ENCODE assay signal across 8 mouse cellular contexts in genomic region chr2:32536086-32536633, GRCm38 (mm10). TPM values are rescaled to one million over a fixed set of nuclear protein-coding genes. Genes with fewer than 3 reads are reported as not detected.
DNase-seq lines count a peak whose midpoint lies in the region; ATAC-seq and TF ChIP-seq lines count a peak whose summit lies in the region.

No protein-coding gene starts in this region.

- H3K36me3 ChIP-seq in C2C12 (ENCODE audit: control insufficient read depth, insufficient read depth), result no peaks in the 10 kb centered on the region
- no peaks in the 10 kb centered on the region for H3K36me3 ChIP-seq in hindbrain, embryonic 13.5 days
- no peaks in the 10 kb centered on the region for H3K36me3 ChIP-seq in limb, embryonic 15.5 days
- H3K36me3 ChIP-seq in neural tube, embryonic 14.5 days (ENCODE audit: control insufficient read depth, insufficient read depth, low read length), result no peaks in the 10 kb centered on the region

- peak overlapping the region; percentile 81 for H3K4me2 ChIP-seq in hindbrain, embryonic 13.5 days
- H3K4me2 ChIP-seq in limb, embryonic 15.5 days, result peak overlapping the region; percentile 84
- H3K4me2 ChIP-seq in neural tube, embryonic 14.5 days (ENCODE audit: low read depth, low read length), result peak overlapping the region; percentile 82

- WGBS in hindbrain, embryonic 13.5 days, result 1% methylated on average over 14 of the region's 14 CpGs
- 2% methylated on average over 14 of the region's 14 CpGs for WGBS in limb, embryonic 15.5 days
- under 1% methylated on average over 14 of the region's 14 CpGs for WGBS in neural tube, embryonic 14.5 days

- DNase-seq in embryo, embryonic 10.5 days (ENCODE audit: low spot score), result peak; percentile 60
- DNase-seq in embryo, embryonic 10 days (ENCODE audit: low spot score), result no peak
- DNase-seq in embryo, embryonic 11 days, result peak; percentile 34

- no peaks in the 10 kb centered on the region for H3K27me3 ChIP-seq in C2C12 (ENCODE audit: control insufficient read depth, insufficient read depth, insufficient read length)
- no peaks in the 10 kb centered on the region for H3K27me3 ChIP-seq in hindbrain, embryonic 13.5 days
- no peaks in the 10 kb centered on the region for H3K27me3 ChIP-seq in limb, embryonic 15.5 days
- no peaks in the 10 kb centered on the region for H3K27me3 ChIP-seq in neural tube, embryonic 14.5 days (ENCODE audit: control insufficient read depth, insufficient read depth, low read length)

- ATAC-seq in hindbrain, embryonic 13.5 days (ENCODE audit: low FRiP score), result no peak
- ATAC-seq in limb, embryonic 15.5 days (ENCODE audit: insufficient number of reproducible peaks, low FRiP score, low TSS enrichment, low read depth), result no peak
- ATAC-seq in neural tube, embryonic 14.5 days (ENCODE audit: low read depth), result no peak
- no peak for ATAC-seq in activated CD4-positive, CD25-positive, alpha-beta regulatory T cell, adult 4 months

- peak overlapping the region; percentile 43 for H3ac ChIP-seq in C2C12 (ENCODE audit: control insufficient read depth, insufficient read length, low read depth)

- H3K79me3 ChIP-seq in C2C12 (ENCODE audit: low read depth), result no peaks in the 10 kb centered on the region

- H3K9me3 ChIP-seq in hindbrain, embryonic 13.5 days, result no peaks in the 10 kb centered on the region
- no peaks in the 10 kb centered on the region for H3K9me3 ChIP-seq in limb, embryonic 15.5 days
- H3K9me3 ChIP-seq in neural tube, embryonic 14.5 days (ENCODE audit: control insufficient read depth, low read length), result no peaks in the 10 kb centered on the region

- no peak for TF ChIP-seq CTCF in C2C12 (IDR thresholded peaks at IDR 0.05; ENCODE audit: control insufficient read depth, insufficient read depth, insufficient read length)

- H3K9ac ChIP-seq in hindbrain, embryonic 13.5 days, result peak overlapping the region; percentile 96
- H3K9ac ChIP-seq in limb, embryonic 15.5 days, result peak overlapping the region; percentile 96
- peak overlapping the region; percentile 94 for H3K9ac ChIP-seq in neural tube, embryonic 14.5 days (replicated peaks; ENCODE audit: low read depth, low read length)

- H3K4me1 ChIP-seq in hindbrain, embryonic 13.5 days (replicated peaks), result peaks cover 68% of the 10 kb centered on the region
- H3K4me1 ChIP-seq in limb, embryonic 15.5 days, result peaks cover 62% of the 10 kb centered on the region
- H3K4me1 ChIP-seq in neural tube, embryonic 14.5 days (ENCODE audit: control insufficient read depth, insufficient read depth, low read length), result peaks cover 40% of the 10 kb centered on the region

- H3K27ac ChIP-seq in hindbrain, embryonic 13.5 days, result peak overlapping the region; percentile 97
- peak overlapping the region; percentile 99 for H3K27ac ChIP-seq in limb, embryonic 15.5 days
- H3K27ac ChIP-seq in neural tube, embryonic 14.5 days (ENCODE audit: low read depth, low read length), result peak overlapping the region; percentile 91

- H3K79me2 ChIP-seq in C2C12 (ENCODE audit: control insufficient read depth, insufficient read depth), result no peaks in the 10 kb centered on the region

- peak overlapping the region; percentile 55 for H3K4me3 ChIP-seq in C2C12 (ENCODE audit: insufficient read depth, poor library complexity, severe bottlenecking)
- peak overlapping the region; percentile 94 for H3K4me3 ChIP-seq in hindbrain, embryonic 13.5 days
- H3K4me3 ChIP-seq in limb, embryonic 15.5 days, result peak overlapping the region; percentile 92
- H3K4me3 ChIP-seq in neural tube, embryonic 14.5 days (ENCODE audit: low read depth, low read length), result peak overlapping the region; percentile 86

TF ChIP-seq in C2C12, 6 proteins besides CTCF, POLR2A, EP300 and RAD21:
- TF ChIP-seq MYOG (IDR thresholded peaks at IDR 0.05; ENCODE audit: control insufficient read depth, extremely low read depth, insufficient read length) (no peak), MAX (IDR thresholded peaks at IDR 0.05) (no peak), FOSL1 (IDR thresholded peaks at IDR 0.05; ENCODE audit: insufficient read depth, low read length, poor library complexity, severe bottlenecking) (no peak), MYOD1 (IDR thresholded peaks at IDR 0.05; ENCODE audit: control insufficient read depth, insufficient read length, low read depth) (no peak), USF1 (IDR thresholded peaks at IDR 0.05; ENCODE audit: low read depth) (no peak), CEBPB (IDR thresholded peaks at IDR 0.05; ENCODE audit: low read depth) (no peak)

RNA-seq across cellular contexts. Expression of gene Fam102a, which starts 1.0 kb away (rescaled TPM):
- 2.4 TPM for polyA plus RNA-seq in C2C12 (2012; fragmentation: generic; extraction: Trizol)
- 7.0 and 7.1 TPM in 2 replicates for polyA plus RNA-seq in hindbrain, embryonic 13.5 days (2015; fragmentation: Nextera tagmentation; extraction: Ambion mirVana)
- polyA plus RNA-seq in limb, embryonic 15.5 days (2015; fragmentation: Nextera tagmentation; extraction: Ambion mirVana), result 14.7 and 17.3 TPM in 2 replicates
- polyA plus RNA-seq in neural tube, embryonic 14.5 days (2014; fragmentation: Nextera tagmentation; extraction: Ambion mirVana), result 6.7 and 7.3 TPM in 2 replicates
- 10 to 100 TPM; 40.3 to 47.5 TPM for polyA plus RNA-seq in activated CD4-positive, CD25-positive, alpha-beta regulatory T cell, adult 4 months (2017; shearing (Covaris generic))

RNA-seq across cellular contexts. Expression of gene Dpm2, which starts 34.5 kb away (rescaled TPM):
- 73.7 TPM for polyA plus RNA-seq in C2C12 (2012; fragmentation: generic; extraction: Trizol)
- polyA plus RNA-seq in hindbrain, embryonic 13.5 days (2015; fragmentation: Nextera tagmentation; extraction: Ambion mirVana), result 142 and 145 TPM in 2 replicates
- 114 and 117 TPM in 2 replicates for polyA plus RNA-seq in limb, embryonic 15.5 days (2015; fragmentation: Nextera tagmentation; extraction: Ambion mirVana)
- polyA plus RNA-seq in neural tube, embryonic 14.5 days (2014; fragmentation: Nextera tagmentation; extraction: Ambion mirVana), result 143 and 157 TPM in 2 replicates
- 100 to 1,000 TPM; 107 to 124 TPM for polyA plus RNA-seq in activated CD4-positive, CD25-positive, alpha-beta regulatory T cell, adult 4 months (2017; shearing (Covaris generic))

RNA-seq across cellular contexts. Expression of gene Pip5kl1, which starts 38.4 kb away (rescaled TPM):
- 0.05 TPM for polyA plus RNA-seq in C2C12 (2012; fragmentation: generic; extraction: Trizol)
- 9.0 and 9.6 TPM in 2 replicates for polyA plus RNA-seq in hindbrain, embryonic 13.5 days (2015; fragmentation: Nextera tagmentation; extraction: Ambion mirVana)
- polyA plus RNA-seq in limb, embryonic 15.5 days (2015; fragmentation: Nextera tagmentation; extraction: Ambion mirVana), result 0.12 and 0.82 TPM in 2 replicates
- 12.4 and 17.1 TPM in 2 replicates for polyA plus RNA-seq in neural tube, embryonic 14.5 days (2014; fragmentation: Nextera tagmentation; extraction: Ambion mirVana)
- polyA plus RNA-seq in activated CD4-positive, CD25-positive, alpha-beta regulatory T cell, adult 4 months (2017; shearing (Covaris generic)), result not detected

RNA-seq across cellular contexts. Expression of gene 9430097D07Rik, which starts 39.3 kb away (rescaled TPM):
- polyA plus RNA-seq in C2C12 (2012; fragmentation: generic; extraction: Trizol), result 0.04 TPM
- polyA plus RNA-seq in hindbrain, embryonic 13.5 days (2015; fragmentation: Nextera tagmentation; extraction: Ambion mirVana), result 0.53 and 0.56 TPM in 2 replicates
- polyA plus RNA-seq in limb, embryonic 15.5 days (2015; fragmentation: Nextera tagmentation; extraction: Ambion mirVana), result not detected in 2 replicates
- polyA plus RNA-seq in neural tube, embryonic 14.5 days (2014; fragmentation: Nextera tagmentation; extraction: Ambion mirVana), result 0.98 and 1.2 TPM in 2 replicates
- not detected for polyA plus RNA-seq in activated CD4-positive, CD25-positive, alpha-beta regulatory T cell, adult 4 months (2017; shearing (Covaris generic))

RNA-seq across cellular contexts. Expression of gene St6galnac4, which starts 50.7 kb away (rescaled TPM):
- 82.3 TPM for polyA plus RNA-seq in C2C12 (2012; fragmentation: generic; extraction: Trizol)
- 22.8 and 23.4 TPM in 2 replicates for polyA plus RNA-seq in hindbrain, embryonic 13.5 days (2015; fragmentation: Nextera tagmentation; extraction: Ambion mirVana)
- 33.8 and 44.2 TPM in 2 replicates for polyA plus RNA-seq in limb, embryonic 15.5 days (2015; fragmentation: Nextera tagmentation; extraction: Ambion mirVana)
- 30.4 and 35.1 TPM in 2 replicates for polyA plus RNA-seq in neural tube, embryonic 14.5 days (2014; fragmentation: Nextera tagmentation; extraction: Ambion mirVana)
- polyA plus RNA-seq in activated CD4-positive, CD25-positive, alpha-beta regulatory T cell, adult 4 months (2017; shearing (Covaris generic)), result 10 to 100 TPM; 30.7 to 39.8 TPM
